Mouse (Mus musculus): ENCODE results near the gene Prkn.

GRCm38 (mm10) chr17:11817886-11818285, 977.7 kb downstream of the Prkn start:
- TF ChIP-seq CTCF (IDR thresholded peaks at IDR 0.05; ENCODE audit: low read depth) (no peak), EP300 (optimal IDR thresholded peaks at IDR 0.05) (no peak)
